Mouse (Mus musculus) naive thymus-derived CD4-positive, alpha-beta T cell, adult 2 months (primary cell): ENCODE results near the gene Smarcb1.

Experiments
- DNase-seq: peaks from one replicate; pipeline ENCODE4 v3.0.0-alpha.2; 2011; ENCODE audit warnings: low read depth

Smarcb1 gene

GRCm38 (mm10) chr10:75934991-75935390, 13.6 kb upstream of the Smarcb1 start:
- DNase-seq, result no peak

GRCm38 (mm10) chr10:75932891-75933290, 11.5 kb upstream of the Smarcb1 start, which contains the start of gene Chchd10:
Gene Chchd10 (plus strand): TSS chr10:75933130.
- DNase-seq, result no peak

GRCm38 (mm10) chr10:75932081-75932678, 10.8 kb upstream of the Smarcb1 start:
- DNase-seq, result peak; percentile 60

- no peak for DNase-seq
Observed at GRCm38 (mm10) chr10:75931311-75931710, 9.9 kb upstream of the Smarcb1 start.

- no peak for DNase-seq
Observed at GRCm38 (mm10) chr10:75930304-75930703, 8.9 kb upstream of the Smarcb1 start.

- DNase-seq, result peak; percentile 43
Observed at GRCm38 (mm10) chr10:75926396-75926795, 5.0 kb upstream of the Smarcb1 start.

- no peak for DNase-seq
Observed at GRCm38 (mm10) chr10:75924324-75924723, 2.9 kb upstream of the Smarcb1 start.

- peak; percentile 27 for DNase-seq
Observed at GRCm38 (mm10) chr10:75921726-75922560, 526 bp upstream of the Smarcb1 start.

- no peak for DNase-seq
Observed at GRCm38 (mm10) chr10:75919026-75919425, 2.4 kb downstream of the Smarcb1 start.

- DNase-seq, result no peak
Observed at GRCm38 (mm10) chr10:75916840-75917239, 4.6 kb downstream of the Smarcb1 start.

GRCm38 (mm10) chr10:75915557-75915956, 5.9 kb downstream of the Smarcb1 start:
- no peak for DNase-seq

- DNase-seq, result no peak
Observed at GRCm38 (mm10) chr10:75913013-75913589, 8.3 kb downstream of the Smarcb1 start.

GRCm38 (mm10) chr10:75910698-75911097, 10.7 kb downstream of the Smarcb1 start:
- DNase-seq, result no peak

- DNase-seq, result no peak
Observed at GRCm38 (mm10) chr10:75906882-75907281, 14.5 kb downstream of the Smarcb1 start.

GRCm38 (mm10) chr10:75904391-75904790, 17.0 kb downstream of the Smarcb1 start:
- no peak for DNase-seq

- DNase-seq, result no peak
Observed at GRCm38 (mm10) chr10:75898846-75899245, 22.6 kb downstream of the Smarcb1 start.

GRCm38 (mm10) chr10:75898039-75898564, 23.3 kb downstream of the Smarcb1 start:
- DNase-seq, result no peak

GRCm38 (mm10) chr10:75897373-75897772, 24.0 kb downstream of the Smarcb1 start:
- peak; percentile 65 for DNase-seq

- DNase-seq, result no peak
Observed at GRCm38 (mm10) chr10:75896208-75896607, 25.2 kb downstream of the Smarcb1 start.

GRCm38 (mm10) chr10:75895730-75896129, 25.7 kb downstream of the Smarcb1 start:
- DNase-seq, result no peak

- DNase-seq, result no peak
Observed at GRCm38 (mm10) chr10:75894601-75895000, 26.8 kb downstream of the Smarcb1 start.

GRCm38 (mm10) chr10:75893089-75893750, 28.2 kb downstream of the Smarcb1 start, which contains the start of gene Derl3:
Gene Derl3 (plus strand): TSS chr10:75893413.
- peak; percentile 97 for DNase-seq
